Mouse (Mus musculus): Measurements from ENCODE around the gene Palm3.
"Not testable (repeated sequence)": the region's sequence is repeated elsewhere in the genome, so short reads cannot be mapped to it uniquely, and the experiment has no call there.

Palm3 gene

DNA sequence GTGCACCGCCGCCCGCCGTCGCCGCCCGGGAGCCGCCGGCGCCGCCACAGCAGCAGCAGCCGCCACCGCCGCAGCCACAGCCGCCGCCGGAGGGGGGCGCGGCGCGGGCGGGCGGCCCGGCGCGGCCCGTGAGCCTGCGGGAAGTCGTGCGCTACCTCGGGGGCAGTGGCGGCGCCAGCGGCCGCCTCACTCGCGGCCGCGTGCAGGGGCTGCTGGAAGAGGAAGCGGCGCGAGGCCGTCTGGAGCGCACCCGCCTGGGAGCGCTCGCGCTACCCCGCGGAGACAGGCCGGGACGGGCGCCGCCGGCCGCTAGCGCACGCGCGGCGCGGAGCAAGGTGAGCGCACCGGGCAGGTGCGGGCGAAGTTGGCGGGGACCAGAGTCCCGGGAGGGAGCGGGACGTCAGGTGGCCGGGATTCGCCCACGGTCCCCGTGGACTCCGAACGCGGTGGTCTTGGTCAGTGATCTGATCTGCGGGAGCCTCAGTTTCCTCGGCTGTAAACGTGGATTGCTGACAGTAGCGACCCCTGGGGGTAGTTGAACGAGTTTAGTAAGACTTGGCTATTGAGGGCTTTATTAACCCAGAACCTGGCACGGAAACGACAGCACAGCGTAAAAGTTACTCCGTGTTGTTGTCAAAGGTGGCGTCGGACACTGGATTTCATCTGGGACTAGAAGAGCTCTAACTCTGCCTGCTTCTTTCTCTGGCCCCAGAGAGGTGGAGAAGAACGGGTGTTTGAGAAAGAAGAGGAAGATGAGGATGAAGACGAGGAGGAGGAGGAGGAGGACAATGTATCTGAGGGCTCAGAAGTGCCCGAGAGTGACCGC, 22.8 kb upstream of the Palm3 start:
- DNase-seq, result peak; percentile 62 to 71

DNA sequence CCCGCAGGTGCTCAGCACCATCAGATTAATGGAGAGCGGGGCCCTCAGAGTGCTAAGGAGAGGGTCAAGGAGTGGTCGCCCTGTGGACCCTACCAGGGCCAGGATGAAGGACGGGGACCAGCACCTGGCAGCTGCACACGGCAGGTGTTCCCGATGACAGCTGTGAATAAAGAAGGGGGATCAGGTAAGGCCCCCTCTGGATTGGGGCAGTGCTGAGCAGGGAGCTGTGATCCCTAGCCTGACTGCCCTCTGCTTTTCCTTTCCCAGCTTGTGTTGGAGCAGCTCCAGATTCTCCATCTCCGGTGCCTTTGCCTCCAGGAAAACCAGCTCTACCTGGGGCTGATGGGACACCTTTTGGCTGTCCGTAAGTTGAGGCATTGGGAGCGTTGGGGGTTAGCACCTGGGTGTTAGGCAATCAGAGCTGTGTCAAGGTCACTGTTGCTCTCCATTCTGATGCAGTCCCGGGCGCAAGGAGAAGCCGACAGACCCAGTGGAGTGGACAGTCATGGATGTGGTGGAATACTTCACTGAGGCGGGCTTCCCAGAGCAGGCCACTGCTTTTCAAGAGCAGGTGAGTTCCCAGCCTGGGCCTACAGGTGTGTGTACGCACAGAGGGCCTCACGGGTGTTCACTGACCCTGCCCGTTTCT, 22.1 kb upstream of the Palm3 start:
- DNase-seq, result no peak

DNA sequence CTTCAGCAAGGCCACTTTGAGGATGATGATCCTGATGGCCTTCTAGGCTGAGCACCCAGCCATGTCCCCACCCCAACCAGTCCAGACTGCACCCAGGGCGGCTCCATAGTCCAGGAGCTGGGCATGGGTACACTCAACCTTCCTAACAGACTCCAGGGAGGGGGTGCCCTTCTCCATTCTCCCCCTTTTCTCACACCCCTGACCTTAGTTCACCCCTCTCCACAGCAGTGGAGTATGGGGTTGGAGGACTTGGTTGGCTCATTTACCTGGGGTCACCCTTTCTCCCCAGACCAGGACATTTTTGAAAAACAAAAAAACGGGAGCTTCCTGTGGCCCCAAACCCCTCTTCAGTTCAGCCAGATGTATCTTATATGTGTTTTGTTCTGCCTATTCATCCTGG, 21.4 kb upstream of the Palm3 start:
- no peak for DNase-seq

DNA sequence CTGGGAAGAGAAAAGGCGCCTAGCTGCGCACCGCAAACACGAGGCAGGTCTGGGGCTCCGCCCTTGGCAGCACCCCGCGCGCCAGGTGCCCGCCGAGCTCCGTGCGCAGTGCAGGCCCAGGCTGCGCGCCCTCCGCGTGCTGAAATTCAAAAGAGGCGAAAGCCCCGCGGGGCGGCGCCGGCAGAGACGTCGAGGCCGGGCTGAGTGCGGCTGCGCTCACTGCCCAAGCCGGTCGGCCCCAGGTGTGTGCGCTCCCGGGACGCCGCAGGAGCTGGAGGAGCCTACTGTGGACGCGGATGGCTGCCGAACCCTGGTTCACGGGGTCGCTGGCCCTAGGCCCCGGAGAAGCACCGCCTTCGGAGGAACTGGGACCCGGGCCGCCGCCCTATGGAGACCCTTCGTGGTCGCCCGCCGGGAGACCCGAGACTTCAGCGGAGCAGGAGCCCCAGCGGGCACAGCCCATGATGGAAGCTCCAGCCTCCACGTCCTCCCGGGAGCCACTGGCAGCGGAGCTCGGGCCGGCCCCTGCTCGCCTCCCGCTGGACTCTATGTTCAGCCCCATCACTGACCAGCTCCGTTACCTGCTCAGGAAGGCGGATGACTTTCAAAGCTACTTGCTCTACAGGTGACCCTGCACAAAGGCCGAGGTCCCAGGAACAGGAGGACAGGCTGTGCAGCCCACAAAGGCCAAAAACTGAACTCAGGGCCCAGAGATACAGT, 19.8 kb upstream of the Palm3 start, which contains the start of gene 1700067K01Rik:
Gene 1700067K01Rik, plus strand, starts transcription at position 222 of the 720 bp plus-strand sequence.
- DNase-seq, result no peak

DNA sequence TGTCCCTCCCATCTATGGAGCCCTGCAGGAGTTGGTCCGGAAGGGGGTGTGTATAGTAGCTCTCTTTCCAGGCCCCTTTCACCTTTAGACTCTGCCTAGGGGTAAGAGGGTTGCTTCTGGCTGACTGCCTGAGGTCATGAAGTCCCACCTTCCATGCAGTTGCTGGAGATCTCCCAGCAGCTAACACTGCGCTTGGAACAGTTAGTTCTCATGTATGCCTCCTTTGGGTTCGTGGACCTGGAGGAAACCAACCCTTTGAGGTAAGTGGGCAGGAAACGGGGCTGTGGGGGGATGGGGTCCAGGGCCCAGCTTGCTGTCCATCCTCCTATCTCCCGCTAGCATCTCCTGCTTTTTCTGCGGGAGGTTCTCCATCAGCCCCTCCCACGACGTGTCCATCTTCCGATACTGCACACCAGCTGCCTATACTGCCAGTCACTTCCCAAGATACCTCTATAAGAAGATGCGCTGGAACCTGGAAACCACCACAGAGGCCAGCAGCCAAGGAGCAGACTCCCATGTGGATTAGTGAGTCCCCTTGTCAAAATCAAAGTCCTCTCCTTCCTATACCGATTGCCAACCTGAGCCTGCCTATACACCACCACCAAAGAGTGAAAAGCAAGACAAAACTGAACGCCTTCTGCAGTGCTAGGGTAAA, 18.2 kb upstream of the Palm3 start:
- DNase-seq, result peak; percentile 65 to 67

DNA sequence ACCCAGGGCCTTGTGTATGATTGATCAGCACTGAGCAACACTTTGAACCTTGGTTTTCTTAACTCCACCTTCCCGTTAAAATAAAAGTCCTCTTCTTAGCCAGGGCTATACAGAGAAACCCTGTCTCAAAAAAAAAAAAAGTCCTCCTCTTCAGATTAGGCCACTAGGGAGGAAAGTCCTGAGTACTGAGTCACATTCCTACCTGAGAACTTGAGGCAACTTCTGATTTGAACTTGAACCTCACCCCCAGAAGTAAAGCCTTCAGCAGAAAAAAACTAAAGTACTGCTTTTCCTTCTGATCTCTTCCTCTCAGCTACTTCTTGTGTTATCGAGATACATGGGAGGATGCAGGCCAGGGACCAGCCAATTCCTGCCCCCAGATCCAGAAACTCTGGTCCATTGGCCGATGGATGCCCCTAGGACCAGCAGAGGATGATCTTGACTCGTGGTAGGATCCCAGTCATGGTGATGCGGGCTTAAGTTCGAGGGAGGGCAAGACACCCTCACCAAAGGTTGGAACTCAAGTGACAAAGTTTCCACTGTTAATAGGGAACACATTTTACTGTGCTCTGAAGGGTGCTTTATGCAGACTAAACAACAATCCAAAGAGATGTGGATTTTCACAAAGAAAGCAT, 17.5 kb upstream of the Palm3 start:
- DNase-seq, result no peak

DNA sequence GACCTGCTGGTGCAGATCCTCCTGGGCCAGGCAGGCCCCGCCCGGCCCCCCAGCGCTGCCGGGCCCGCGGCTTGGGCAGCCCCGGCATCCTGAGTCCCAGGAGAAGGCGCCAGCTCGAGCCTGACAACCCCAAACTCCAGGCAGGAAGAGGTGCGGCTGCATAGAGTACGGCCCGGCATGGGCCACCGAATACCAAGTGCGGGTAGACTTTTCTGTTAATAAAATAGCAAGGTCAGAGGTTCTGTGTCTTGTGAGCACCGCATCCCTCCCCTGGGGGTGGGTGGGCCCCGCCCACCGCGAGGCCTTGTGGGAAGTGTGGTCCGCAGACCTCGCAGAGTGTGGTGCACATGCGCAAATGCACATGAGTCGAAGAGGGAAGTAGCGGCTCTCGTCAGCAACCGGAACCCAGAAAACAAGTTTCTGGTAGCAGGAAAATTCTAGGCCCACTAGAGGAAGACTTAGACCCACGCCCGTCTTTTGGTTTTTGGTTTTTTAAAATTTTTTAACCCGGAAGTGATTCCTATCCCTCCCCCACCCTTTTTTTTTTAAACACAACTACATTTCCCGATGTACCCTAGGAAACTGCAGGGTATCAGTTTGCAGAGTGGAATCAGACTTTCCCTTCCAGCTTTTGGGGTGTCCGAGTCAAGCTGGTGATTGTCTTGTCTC, 16.6 kb upstream of the Palm3 start:
- peak; percentile 96 to 97 for DNase-seq

DNA sequence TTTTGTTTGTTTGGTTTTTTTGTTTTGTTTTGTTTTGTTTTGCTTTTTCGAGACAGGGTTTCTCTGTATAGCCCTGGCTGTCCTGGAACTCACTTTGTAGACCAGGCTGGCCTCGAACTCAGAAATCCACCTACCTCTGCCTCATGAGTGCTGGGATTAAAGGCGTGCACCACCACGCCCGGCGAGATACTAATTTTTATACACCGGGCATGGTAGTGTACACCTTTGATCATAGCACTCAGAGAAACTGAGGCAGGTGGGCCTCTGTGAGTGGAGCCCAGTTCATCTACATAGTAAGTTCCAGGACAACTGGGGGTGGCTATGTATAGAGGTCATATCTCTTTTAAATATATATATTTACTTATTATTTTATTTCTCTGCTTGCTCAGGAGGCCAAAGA, 15.8 kb upstream of the Palm3 start:
- not testable (repeated sequence) for DNase-seq

DNA sequence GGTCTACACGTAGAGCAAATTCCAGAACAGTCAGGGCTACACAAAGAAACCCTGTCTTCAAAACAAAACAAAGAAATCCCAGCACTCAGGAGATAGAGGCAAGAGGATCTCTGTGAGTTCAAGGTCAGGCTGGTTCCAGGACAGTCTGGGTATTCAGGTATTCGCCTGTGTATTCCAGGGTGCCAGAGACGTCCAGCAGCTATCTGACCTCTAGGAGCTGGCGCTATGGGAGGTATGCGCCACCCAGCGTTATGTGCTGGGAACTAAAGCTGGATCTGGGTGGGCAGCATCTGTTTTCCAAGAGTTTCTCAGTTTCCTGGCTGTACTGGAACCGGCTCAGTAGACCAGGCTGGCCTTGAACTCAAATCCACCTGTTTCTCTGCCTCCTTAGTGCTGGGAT, 12.9 kb upstream of the Palm3 start:
- DNase-seq, result no peak

DNA sequence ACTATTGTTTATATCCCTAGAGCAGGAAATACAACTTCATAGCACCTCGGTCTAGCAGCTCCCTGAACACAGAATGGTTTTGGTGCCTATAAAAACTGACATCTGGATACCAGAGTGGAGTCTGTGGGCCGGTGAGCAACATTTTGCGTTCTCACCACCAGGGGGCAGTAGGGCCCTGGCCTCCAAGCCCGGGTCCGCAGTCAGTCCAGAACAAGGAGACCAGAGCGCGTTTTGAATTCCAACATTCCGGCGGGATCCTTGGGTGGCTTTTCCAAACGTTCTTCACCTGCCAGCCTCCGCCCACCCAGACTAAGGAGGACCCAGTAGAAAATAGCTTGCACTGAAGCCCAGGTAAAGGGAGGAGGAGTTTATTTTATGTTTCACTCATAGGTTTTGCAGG, 11.4 kb upstream of the Palm3 start:
- DNase-seq, result peak; percentile 88 to 94

DNA sequence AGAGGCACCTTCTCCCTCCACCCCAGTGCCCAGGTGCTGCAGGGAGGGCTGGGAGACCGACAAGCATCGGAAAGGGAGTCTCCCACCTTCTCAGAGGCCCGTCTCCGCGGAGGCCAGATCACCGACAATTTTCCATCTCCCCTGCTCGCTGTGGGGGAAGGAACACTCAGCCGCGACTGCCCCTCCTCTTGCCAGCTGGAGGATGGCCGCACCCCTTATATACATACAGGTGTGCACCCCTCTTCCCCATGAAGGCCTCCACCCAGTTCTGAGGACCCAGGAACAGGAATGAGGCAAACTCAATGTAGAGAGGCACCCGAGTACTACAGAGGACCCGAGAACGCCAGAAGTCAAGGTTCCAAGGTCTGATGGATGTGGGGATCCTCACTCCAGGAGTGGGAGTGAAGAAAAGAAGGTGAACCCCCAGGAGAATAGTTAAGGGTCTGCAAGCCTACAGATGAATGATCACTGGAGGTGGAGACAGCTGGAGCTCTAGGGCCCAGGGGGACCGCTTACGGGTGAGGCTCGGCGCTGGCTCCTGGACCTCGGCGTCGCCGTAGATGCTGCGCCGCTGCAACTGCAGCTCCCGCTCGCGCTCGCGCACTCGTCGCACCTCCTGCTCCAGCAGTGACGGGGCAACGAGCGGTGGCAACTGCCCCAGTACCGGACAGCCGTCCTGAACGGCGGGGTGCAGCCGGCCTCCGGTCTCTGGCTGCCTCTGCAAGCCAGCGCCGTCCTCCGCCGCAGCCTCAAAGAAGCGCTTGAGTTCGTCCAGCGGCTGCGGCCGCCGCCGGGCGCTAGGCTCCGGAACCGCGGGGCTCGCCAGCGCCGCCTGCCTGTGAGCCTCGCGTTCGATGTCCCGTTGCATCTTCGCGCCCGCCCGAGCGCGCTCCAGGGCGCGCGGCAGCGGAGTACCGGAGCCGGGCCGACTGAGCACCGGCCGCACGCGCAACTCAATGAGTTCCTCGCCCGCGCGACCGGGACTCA, 10.4 kb upstream of the Palm3 start:
- peak; percentile 57 to 78 for DNase-seq

DNA sequence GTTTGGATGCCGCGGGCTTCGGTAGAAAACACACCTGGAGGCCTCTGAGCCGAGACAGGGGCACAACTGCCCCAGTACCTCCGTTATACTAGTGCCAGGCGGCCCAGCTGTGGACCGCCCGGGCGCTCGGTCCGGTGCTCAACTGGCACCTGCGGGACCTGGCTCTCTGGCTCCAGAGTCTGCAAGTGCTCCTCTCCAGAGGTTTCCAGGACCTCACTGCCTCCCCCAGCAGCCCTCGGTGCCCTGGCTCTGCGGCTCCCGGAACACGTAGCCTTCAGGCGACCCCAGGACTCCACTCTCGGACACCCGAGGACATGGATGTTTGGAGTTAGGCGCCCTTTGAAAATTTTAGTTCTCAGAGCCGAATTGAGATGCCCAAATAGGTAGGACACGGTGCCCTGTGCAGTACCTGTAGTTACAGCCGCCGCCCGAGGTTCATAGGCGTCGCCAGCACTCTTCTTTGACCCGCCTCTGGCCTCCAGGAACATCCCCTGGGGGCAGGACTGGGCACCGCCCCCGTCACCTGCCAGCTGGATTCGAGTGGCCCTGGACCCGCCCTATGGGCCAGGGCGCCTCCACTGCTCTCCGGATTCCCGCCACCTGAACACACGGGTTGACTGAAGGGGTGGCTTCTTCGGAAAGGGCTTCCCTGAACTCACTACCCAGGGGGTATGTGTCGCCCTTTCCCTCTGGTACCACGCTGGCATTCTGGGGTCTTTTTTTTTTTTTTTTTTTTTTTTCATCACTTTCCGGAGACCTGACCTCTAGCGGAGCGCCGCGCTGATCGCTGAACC, 9.4 kb upstream of the Palm3 start, which contains the start of gene 2210011C24Rik:
Gene 2210011C24Rik, minus strand, starts transcription at position 467 of the 794 bp plus-strand sequence.
- DNase-seq, result peak; percentile 82 to 87

DNA sequence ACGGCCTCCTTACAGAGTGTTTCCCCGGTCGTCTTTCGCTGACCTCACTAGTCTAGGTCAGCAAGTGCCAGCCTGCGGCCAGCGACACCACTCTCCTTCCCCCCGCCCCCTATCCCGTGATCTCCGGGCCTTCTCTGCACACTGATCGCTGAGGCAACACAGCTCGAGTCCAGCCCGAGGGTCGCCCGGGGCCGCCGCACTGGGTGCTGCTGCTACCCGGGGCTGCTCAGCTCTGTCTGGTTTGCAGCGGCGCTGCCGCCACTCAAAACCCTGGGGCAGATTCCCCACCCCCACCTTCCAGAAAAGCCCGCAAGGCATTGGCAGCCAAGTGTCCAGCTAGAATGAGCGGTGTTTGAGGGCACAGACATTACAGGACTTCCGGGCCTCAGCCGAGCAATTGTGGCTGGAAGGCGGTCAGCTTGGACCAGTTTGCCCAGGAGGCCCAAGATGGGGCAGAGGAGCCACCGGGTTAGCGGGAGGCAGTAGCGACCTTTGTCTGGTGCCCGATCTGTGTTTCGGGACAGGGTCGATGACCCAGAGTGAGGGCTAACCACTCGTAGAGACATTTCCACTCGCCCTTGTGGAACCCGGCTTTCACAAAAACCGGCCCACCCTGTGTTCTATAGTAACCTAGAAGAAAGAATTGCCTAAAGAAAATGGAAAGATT, 8.6 kb upstream of the Palm3 start:
- peak in 1 of 2 experiments; percentile 61 for DNase-seq

DNA sequence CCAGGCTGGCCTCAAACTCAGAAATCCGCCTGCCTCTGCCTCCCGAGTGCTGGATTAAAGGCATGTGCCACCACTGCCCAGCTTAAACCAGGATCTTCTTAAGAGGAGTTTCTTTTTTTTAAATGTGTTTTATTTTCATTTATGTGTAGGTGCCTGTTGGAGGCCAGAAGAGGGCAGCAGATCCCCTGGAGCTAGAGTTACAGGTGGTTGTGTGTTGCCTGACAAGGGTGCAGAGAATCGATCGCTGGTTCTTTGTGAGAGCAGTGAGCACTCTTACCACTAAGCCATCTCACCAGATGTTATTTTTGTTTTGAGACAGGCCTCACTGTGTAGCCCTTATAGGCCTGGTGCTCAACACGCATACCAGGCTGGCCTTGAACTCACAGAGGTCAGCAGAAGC, 5.4 kb upstream of the Palm3 start:
- DNase-seq, result no peak

DNA sequence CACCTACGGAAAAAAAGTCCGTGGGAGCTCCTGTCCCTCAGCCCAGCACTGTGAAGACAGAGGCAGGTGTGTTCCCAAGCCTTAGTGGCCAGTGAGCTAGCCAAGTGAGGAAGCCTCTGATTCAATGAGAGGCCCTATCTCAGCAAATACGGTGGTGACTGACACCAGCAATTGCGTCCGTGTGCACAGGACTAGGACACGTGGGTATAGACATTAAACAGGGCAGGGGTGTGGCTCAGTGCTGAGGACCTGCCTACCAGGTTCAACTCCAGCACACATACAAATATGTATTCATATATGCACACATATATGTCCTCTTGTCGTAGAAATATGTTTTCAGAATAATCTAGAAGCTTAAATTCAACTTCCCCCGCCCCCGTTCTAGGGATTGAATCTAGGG, 1.5 kb upstream of the Palm3 start:
- no peak for DNase-seq

DNA sequence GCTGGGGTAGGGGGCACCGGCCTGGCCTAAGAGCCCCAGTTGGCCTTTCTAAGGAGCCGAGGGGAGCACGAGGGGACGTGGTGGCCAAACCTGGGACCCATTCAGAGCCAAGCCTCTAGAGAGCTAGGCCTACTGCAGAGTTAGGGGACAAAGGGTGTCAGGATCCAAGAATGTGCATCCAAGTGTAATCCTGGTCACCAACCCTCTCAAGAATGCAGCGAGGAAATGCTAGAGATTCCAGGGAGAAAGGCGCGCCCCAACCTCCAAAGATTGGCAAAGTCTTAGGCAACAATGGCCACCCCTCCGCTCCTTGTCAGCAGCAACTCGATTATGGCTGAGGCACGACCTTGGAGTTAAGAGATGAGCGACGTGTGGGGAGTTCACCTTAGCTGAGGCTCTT, 298 bp downstream of the Palm3 start:
- peak in 1 of 2 experiments; percentile 46 for DNase-seq

DNA sequence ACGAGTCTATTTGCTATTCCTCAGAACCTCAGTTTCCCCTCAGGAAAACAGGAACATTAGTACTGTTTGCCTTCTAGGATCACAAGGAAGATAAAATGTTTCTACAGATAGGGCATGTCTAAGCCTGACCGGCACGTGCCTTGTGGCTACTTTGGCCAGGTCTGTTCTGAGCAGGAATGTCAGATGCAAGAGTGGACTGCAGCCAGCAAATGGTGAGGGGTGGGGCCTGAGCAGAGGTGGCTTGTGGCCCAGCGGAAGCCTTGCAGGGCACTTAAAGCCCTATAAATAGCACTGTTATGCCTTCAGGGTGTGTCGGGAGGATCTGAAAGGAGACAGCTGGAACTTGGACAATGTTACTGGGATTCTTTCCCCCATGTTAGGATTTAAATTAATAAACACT, 1.8 kb downstream of the Palm3 start:
- DNase-seq, result peak; percentile 89 to 90

DNA sequence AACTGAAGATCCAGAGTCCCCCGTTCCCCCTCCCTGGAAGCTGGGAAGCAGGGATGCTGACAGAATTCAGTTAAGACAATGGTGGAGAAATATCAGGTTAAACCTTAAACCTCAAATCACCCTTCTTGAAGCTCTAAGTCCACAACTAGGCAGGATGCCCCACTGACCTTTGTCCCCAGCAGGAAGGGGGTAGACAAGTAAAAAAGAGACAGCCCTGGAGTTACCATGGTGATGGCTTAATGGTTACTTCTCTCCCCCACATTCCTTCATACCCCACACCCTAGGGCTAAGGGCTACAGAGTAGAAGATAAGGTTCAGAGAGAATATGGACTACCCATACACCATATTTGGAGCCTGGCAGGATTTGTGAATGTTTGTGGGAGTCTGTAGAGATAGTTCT, 2.4 kb downstream of the Palm3 start:
- peak; percentile 86 to 92 for DNase-seq

DNA sequence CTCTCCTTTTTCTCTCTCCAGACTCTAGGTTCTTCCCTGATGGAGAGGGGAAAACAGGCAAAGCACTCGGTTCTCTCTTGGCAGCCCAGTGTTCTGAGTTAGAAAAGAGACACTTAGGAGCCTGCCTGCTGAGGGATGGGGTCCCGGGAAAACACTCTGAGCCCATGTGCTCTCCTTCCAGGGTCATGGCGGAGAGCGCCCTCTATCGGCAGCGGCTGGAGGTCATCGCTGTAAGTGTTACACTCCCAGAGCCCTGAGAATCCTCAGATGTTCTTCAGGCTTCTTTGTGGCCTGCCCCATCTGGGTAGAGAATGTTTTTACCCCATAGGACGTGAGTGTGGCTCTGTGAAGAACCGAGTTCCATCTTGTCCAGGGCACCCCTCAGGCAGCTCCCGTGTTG, 2.9 kb downstream of the Palm3 start:
- DNase-seq, result peak; percentile 70 to 75

Measured in kidney, adult 8-10 months (tissue).